Mouse (Mus musculus): Measurements from ENCODE around the gene Svop. TPM values are rescaled to one million over a fixed set of nuclear protein-coding genes. Genes with fewer than 3 reads are reported as not detected.
A peak's percentile ranks its signal among the peaks of the same experiment; 100 is the strongest.

Svop gene
- polyA plus RNA-seq, 1 experiment from 2014 or later: not detected

GRCm38 (mm10) chr5:114003542-114003941 lies 87.8 kb downstream of the Svop start, which contains the start of gene Dao:
Gene Dao (plus strand): TSS chr5:114003703.
- no peak within 1 kb of the TSS for H3K4me3 ChIP-seq (ENCODE audit: low read length)
- no peaks in the 10 kb centered on the region for H3K4me1 ChIP-seq (ENCODE audit: control insufficient read depth, insufficient read depth, low read length)
- no peaks in the 10 kb centered on the region for H3K27me3 ChIP-seq (ENCODE audit: control insufficient read depth, insufficient read depth, low read length)
- no peaks in the 10 kb centered on the region for H3K9me3 ChIP-seq (ENCODE audit: control insufficient read depth, low read length)
- no peaks in the 10 kb centered on the region for H3K36me3 ChIP-seq (ENCODE audit: control insufficient read depth, insufficient read depth, low read length)
- no peak within 1 kb of the TSS for H3K4me2 ChIP-seq (replicated peaks; ENCODE audit: low read depth, low read length)
- no peak within 1 kb of the TSS for H3K9ac ChIP-seq (ENCODE audit: low read depth, low read length)
- no peak within 1 kb of the TSS for H3K27ac ChIP-seq (ENCODE audit: low read depth, low read length)
- 49% methylated on average over 5 of the region's 5 CpGs for WGBS
- ATAC-seq (ENCODE audit: low FRiP score, low TSS enrichment): peak; percentile 74

GRCm38 (mm10) chr5:113999382-113999781 lies 92.0 kb downstream of the Svop start:
- Histone ChIP-seq H3K4me3 (ENCODE audit: low read length) (no peak overlapping the region), H3K27ac (ENCODE audit: low read depth, low read length) (no peak overlapping the region), H3K9me3 (ENCODE audit: control insufficient read depth, low read length) (no peaks in the 10 kb centered on the region), H3K36me3 (ENCODE audit: control insufficient read depth, insufficient read depth, low read length) (no peaks in the 10 kb centered on the region), H3K27me3 (ENCODE audit: control insufficient read depth, insufficient read depth, low read length) (no peaks in the 10 kb centered on the region), H3K9ac (ENCODE audit: low read depth, low read length) (no peak overlapping the region), H3K4me1 (ENCODE audit: control insufficient read depth, insufficient read depth, low read length) (no peaks in the 10 kb centered on the region), H3K4me2 (replicated peaks; ENCODE audit: low read depth, low read length) (no peak overlapping the region)
- no peak for ATAC-seq (ENCODE audit: low FRiP score, low TSS enrichment)
- 61% methylated on average over 5 of the region's 5 CpGs for WGBS

- WGBS: 34% methylated on average over 2 of the region's 2 CpGs
- no peak overlapping the region for H3K27ac ChIP-seq (ENCODE audit: low read depth, low read length)
- H3K4me1 ChIP-seq (ENCODE audit: control insufficient read depth, insufficient read depth, low read length): peaks cover 14% of the 10 kb centered on the region; the same call in 1 of the 2 replicates
- H3K36me3 ChIP-seq (ENCODE audit: control insufficient read depth, insufficient read depth, low read length): no peaks in the 10 kb centered on the region
- no peak overlapping the region for H3K9ac ChIP-seq (ENCODE audit: low read depth, low read length)
- no peaks in the 10 kb centered on the region for H3K9me3 ChIP-seq (ENCODE audit: control insufficient read depth, low read length)
- no peaks in the 10 kb centered on the region for H3K27me3 ChIP-seq (ENCODE audit: control insufficient read depth, insufficient read depth, low read length)
- H3K4me3 ChIP-seq (ENCODE audit: low read length): no peak overlapping the region
- H3K4me2 ChIP-seq (replicated peaks; ENCODE audit: low read depth, low read length): no peak overlapping the region
- no peak for ATAC-seq (ENCODE audit: low FRiP score, low TSS enrichment)
Observed at GRCm38 (mm10) chr5:113996458-113996857, 94.9 kb downstream of the Svop start.

- Histone ChIP-seq H3K4me1 (ENCODE audit: control insufficient read depth, insufficient read depth, low read length) (peaks cover 23% of the 10 kb centered on the region; the same call in 1 of the 2 replicates), H3K9me3 (ENCODE audit: control insufficient read depth, low read length) (no peaks in the 10 kb centered on the region), H3K27me3 (ENCODE audit: control insufficient read depth, insufficient read depth, low read length) (no peaks in the 10 kb centered on the region), H3K9ac (ENCODE audit: low read depth, low read length) (peak within 1 kb of the TSS; percentile 90), H3K4me2 (replicated peaks; ENCODE audit: low read depth, low read length) (peak within 1 kb of the TSS; percentile 63), H3K36me3 (ENCODE audit: control insufficient read depth, insufficient read depth, low read length) (peaks cover 6% of the 10 kb centered on the region; the same call in 1 of the 2 replicates), H3K27ac (ENCODE audit: low read depth, low read length) (peak within 1 kb of the TSS; percentile 86), H3K4me3 (ENCODE audit: low read length) (peak within 1 kb of the TSS; percentile 83)
- 1% methylated on average over 56 of the region's 83 CpGs for WGBS
- peak; percentile 87 for ATAC-seq (ENCODE audit: low FRiP score, low TSS enrichment)
Observed at GRCm38 (mm10) chr5:113993487-113994465, 97.6 kb downstream of the Svop start, which contains the start of gene Ssh1. Gene Ssh1 (minus strand): TSS chr5:113993894.

GRCm38 (mm10) chr5:113993031-113993486 lies 98.3 kb downstream of the Svop start:
- H3K4me2 ChIP-seq (replicated peaks; ENCODE audit: low read depth, low read length): peak overlapping the region; percentile 63
- peak overlapping the region; percentile 86 for H3K27ac ChIP-seq (ENCODE audit: low read depth, low read length)
- no peaks in the 10 kb centered on the region for H3K9me3 ChIP-seq (ENCODE audit: control insufficient read depth, low read length)
- H3K9ac ChIP-seq (ENCODE audit: low read depth, low read length): peak overlapping the region; percentile 90
- no peaks in the 10 kb centered on the region for H3K27me3 ChIP-seq (ENCODE audit: control insufficient read depth, insufficient read depth, low read length)
- peaks cover 23% of the 10 kb centered on the region; the same call in 1 of the 2 replicates for H3K4me1 ChIP-seq (ENCODE audit: control insufficient read depth, insufficient read depth, low read length)
- WGBS: under 1% methylated on average over 20 of the region's 22 CpGs
- ATAC-seq (ENCODE audit: low FRiP score, low TSS enrichment): no peak; the same call in 1 of the 2 replicates
- H3K4me3 ChIP-seq (ENCODE audit: low read length): peak overlapping the region; percentile 83
- H3K36me3 ChIP-seq (ENCODE audit: control insufficient read depth, insufficient read depth, low read length): peaks cover 7% of the 10 kb centered on the region; the same call in 1 of the 2 replicates

GRCm38 (mm10) chr5:113992339-113992831 lies 99.0 kb downstream of the Svop start:
- H3K27me3 ChIP-seq (ENCODE audit: control insufficient read depth, insufficient read depth, low read length): no peaks in the 10 kb centered on the region
- H3K9ac ChIP-seq (ENCODE audit: low read depth, low read length): peak overlapping the region; percentile 90
- H3K4me2 ChIP-seq (replicated peaks; ENCODE audit: low read depth, low read length): peak overlapping the region; percentile 63
- peaks cover 12% of the 10 kb centered on the region; the same call in 1 of the 2 replicates for H3K36me3 ChIP-seq (ENCODE audit: control insufficient read depth, insufficient read depth, low read length)
- peak overlapping the region; percentile 83 for H3K4me3 ChIP-seq (ENCODE audit: low read length)
- H3K4me1 ChIP-seq (ENCODE audit: control insufficient read depth, insufficient read depth, low read length): peaks cover 23% of the 10 kb centered on the region; the same call in 1 of the 2 replicates
- ATAC-seq (ENCODE audit: low FRiP score, low TSS enrichment): no peak
- H3K9me3 ChIP-seq (ENCODE audit: control insufficient read depth, low read length): no peaks in the 10 kb centered on the region
- peak overlapping the region; percentile 86 for H3K27ac ChIP-seq (ENCODE audit: low read depth, low read length)
- 16% methylated on average over 12 of the region's 12 CpGs for WGBS

GRCm38 (mm10) chr5:113991141-113991540 lies 100.2 kb downstream of the Svop start:
- no peak overlapping the region for H3K4me2 ChIP-seq (replicated peaks; ENCODE audit: low read depth, low read length)
- H3K4me1 ChIP-seq (ENCODE audit: control insufficient read depth, insufficient read depth, low read length): peaks cover 33% of the 10 kb centered on the region
- ATAC-seq (ENCODE audit: low FRiP score, low TSS enrichment): no peak
- WGBS: 63% methylated on average over 7 of the region's 7 CpGs
- no peaks in the 10 kb centered on the region for H3K27me3 ChIP-seq (ENCODE audit: control insufficient read depth, insufficient read depth, low read length)
- H3K4me3 ChIP-seq (ENCODE audit: low read length): no peak overlapping the region
- H3K36me3 ChIP-seq (ENCODE audit: control insufficient read depth, insufficient read depth, low read length): peaks cover 13% of the 10 kb centered on the region; the same call in 1 of the 2 replicates
- H3K9me3 ChIP-seq (ENCODE audit: control insufficient read depth, low read length): no peaks in the 10 kb centered on the region
- H3K27ac ChIP-seq (ENCODE audit: low read depth, low read length): no peak overlapping the region
- H3K9ac ChIP-seq (ENCODE audit: low read depth, low read length): 0 out of 2 replicates have a peak overlapping the region, but pooled peaks have one; percentile 7

- no peak for ATAC-seq (ENCODE audit: low FRiP score, low TSS enrichment)
- no peak overlapping the region for H3K27ac ChIP-seq (ENCODE audit: low read depth, low read length)
- 86% methylated on average over 5 of the region's 5 CpGs for WGBS
- no peaks in the 10 kb centered on the region for H3K27me3 ChIP-seq (ENCODE audit: control insufficient read depth, insufficient read depth, low read length)
- H3K4me2 ChIP-seq (replicated peaks; ENCODE audit: low read depth, low read length): no peak overlapping the region
- H3K9me3 ChIP-seq (ENCODE audit: control insufficient read depth, low read length): no peaks in the 10 kb centered on the region
- peaks cover 38% of the 10 kb centered on the region for H3K4me1 ChIP-seq (ENCODE audit: control insufficient read depth, insufficient read depth, low read length)
- no peak overlapping the region for H3K4me3 ChIP-seq (ENCODE audit: low read length)
- H3K36me3 ChIP-seq (ENCODE audit: control insufficient read depth, insufficient read depth, low read length): peaks cover 13% of the 10 kb centered on the region; the same call in 1 of the 2 replicates
- H3K9ac ChIP-seq (ENCODE audit: low read depth, low read length): 0 out of 2 replicates have a peak overlapping the region, but pooled peaks have one; percentile 7
Observed at GRCm38 (mm10) chr5:113990593-113990992, 100.8 kb downstream of the Svop start.

All from kidney, embryonic 14.5 days (tissue).